Mouse (Mus musculus) MEL (cell line): ENCODE measurements around the gene Cobl.

ENCODE experiments used
- CTCF ChIP-seq, 3 experiments: IDR thresholded peaks in 2 of 3; conservative IDR thresholded peaks in 1 of 3; 2 replicates each; pipeline ENCODE4 v1.5.1; 2011 to 2012; ENCODE audit warnings: low read length in 3 of 3, low read depth in 2 of 3, mild to moderate bottlenecking in 2 of 3, improper control_type of control experiment in 1 of 3, inconsistent platforms in 1 of 3, mixed read lengths in 1 of 3, moderate library complexity in 1 of 3; ENCODE audit not compliant: control insufficient read depth in 1 of 3, insufficient read depth in 1 of 3, poor library complexity in 1 of 3, severe bottlenecking in 1 of 3
- E2F4 ChIP-seq: IDR thresholded peaks from 2 replicates; pipeline ENCODE4 v1.6.1; 2011; ENCODE audit warnings: low read depth, low read length, improper control_type of control experiment, borderline replicate concordance
- EP300 ChIP-seq, 2 experiments: IDR thresholded peaks; 2 replicates each; pipeline ENCODE4 v1.6.1; 2011; ENCODE audit warnings: improper control_type of control experiment in 2 of 2, low read length in 2 of 2, low read depth in 1 of 2, mild to moderate bottlenecking in 1 of 2
- ETS1 ChIP-seq: IDR thresholded peaks from 2 replicates; pipeline ENCODE4 v1.6.1; 2012; ENCODE audit warnings: low read depth, mild to moderate bottlenecking, inconsistent platforms, low read length, improper control_type of control experiment, moderate library complexity
- GATA1 ChIP-seq: IDR thresholded peaks from 2 replicates; pipeline ENCODE4 v1.6.1; 2011; ENCODE audit warnings: low read depth, low read length, improper control_type of control experiment
- HCFC1 ChIP-seq: IDR thresholded peaks from 2 replicates; pipeline ENCODE4 v1.6.1; 2012; ENCODE audit warnings: low read depth, mild to moderate bottlenecking, inconsistent platforms, low read length, improper control_type of control experiment, moderate library complexity
- MAFK ChIP-seq: IDR thresholded peaks from 2 replicates; pipeline ENCODE4 v1.6.1; 2011; ENCODE audit warnings: low read depth, mild to moderate bottlenecking, low read length, improper control_type of control experiment, borderline replicate concordance
- MAX ChIP-seq: IDR thresholded peaks from 2 replicates; pipeline ENCODE4 v1.6.1; 2011; ENCODE audit warnings: low read length, improper control_type of control experiment
- NELFE ChIP-seq: IDR thresholded peaks from 2 replicates; pipeline ENCODE4 v1.6.1; 2011; ENCODE audit warnings: low read depth, low read length, improper control_type of control experiment
- POLR2A ChIP-seq, 2 experiments: IDR thresholded peaks; 2 replicates each; pipeline ENCODE4 v1.6.1; 2011 to 2012; ENCODE audit warnings: low read length in 2 of 2, mild to moderate bottlenecking in 2 of 2, control low read depth in 1 of 2, improper control_type of control experiment in 1 of 2, low read depth in 1 of 2, moderate library complexity in 1 of 2; ENCODE audit not compliant: control insufficient read depth in 1 of 2, insufficient read depth in 1 of 2, poor library complexity in 1 of 2
- SMC3 ChIP-seq: IDR thresholded peaks from 2 replicates; pipeline ENCODE4 v1.6.1; 2011; ENCODE audit warnings: low read depth, low read length, improper control_type of control experiment
- USF2 ChIP-seq, 2 experiments: IDR thresholded peaks; 2 replicates each; pipeline ENCODE4 v1.6.1; 2011 to 2012; ENCODE audit warnings: improper control_type of control experiment in 2 of 2, low read length in 2 of 2, borderline replicate concordance in 1 of 2, inconsistent platforms in 1 of 2, low read depth in 1 of 2, mild to moderate bottlenecking in 1 of 2; ENCODE audit not compliant: insufficient read depth in 1 of 2

DNA sequence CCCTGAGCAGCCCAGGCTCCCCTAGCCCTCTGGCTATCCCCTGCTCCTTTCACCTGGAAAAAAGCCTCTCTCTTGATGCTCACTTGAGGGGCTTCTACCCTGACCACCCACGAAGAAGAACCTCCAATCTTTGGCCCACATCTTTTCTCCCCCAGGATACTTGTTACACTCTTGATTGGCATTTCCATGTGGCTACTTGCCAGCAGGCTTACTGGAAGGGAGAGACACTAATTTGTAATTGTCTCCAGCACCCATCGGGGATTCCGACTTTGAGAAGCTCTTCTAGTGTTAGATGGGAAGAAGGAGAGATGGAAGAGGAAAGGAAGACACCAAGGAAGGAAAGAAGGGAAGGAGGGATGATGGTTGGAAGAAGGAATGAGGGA, 232.0 kb downstream of the Cobl start:
- TF ChIP-seq POLR2A (IDR thresholded peaks at IDR 0.05; ENCODE audit: control insufficient read depth in 1 of 2, insufficient read depth in 1 of 2, low read depth in 1 of 2, low read length in 2 of 2, poor library complexity in 1 of 2) = no peak
- no peak for TF ChIP-seq GATA1
- TF ChIP-seq CTCF (IDR thresholded peaks at IDR 0.05 in 2 of 3, conservative IDR thresholded peaks at IDR 0.05 in 1 of 3; ENCODE audit: control insufficient read depth in 1 of 3, insufficient read depth in 1 of 3, low read depth in 2 of 3, low read length in 3 of 3, poor library complexity in 1 of 3, severe bottlenecking in 1 of 3) = no peak
- TF ChIP-seq EP300 (IDR thresholded peaks at IDR 0.05; ENCODE audit: low read depth in 1 of 2, low read length in 2 of 2) = no peak
- no peak for TF ChIP-seq MAX
- TF ChIP-seq MAFK = no peak
- no peak for TF ChIP-seq SMC3
- TF ChIP-seq HCFC1 = no peak
- TF ChIP-seq ETS1 = no peak
- TF ChIP-seq USF2 (IDR thresholded peaks at IDR 0.05; ENCODE audit: borderline replicate concordance in 1 of 2, insufficient read depth in 1 of 2, low read depth in 1 of 2, low read length in 2 of 2) = no peak
- no peak for TF ChIP-seq NELFE
- no peak for TF ChIP-seq E2F4
